Mouse (Mus musculus) limb, embryonic 13.5 days (tissue): ENCODE measurements around the gene Zfp488. TPM values are rescaled to one million over a fixed set of nuclear protein-coding genes. Genes with fewer than 3 reads are reported as not detected.

ENCODE experiments used
- ATAC-seq: fragments of 200-750 bp; cut with Nextera tagmentation; 2 replicates; pipeline ENCODE4 v1.8.0; 2017; ENCODE audit warnings: low read depth, moderate number of reproducible peaks, moderate TSS enrichment; ENCODE audit not compliant: low FRiP score
- H3K27ac ChIP-seq: fragments of 300-500 bp; sonication (generic); 2 replicates; pipeline ENCODE4 v1.5.1; 2015; ENCODE audit warnings: inconsistent platforms, mild to moderate bottlenecking, moderate library complexity
- H3K27me3 ChIP-seq: fragments of 300-500 bp; sonication (generic); 2 replicates; pipeline ENCODE4 v1.6.1; 2015; ENCODE audit warnings: mild to moderate bottlenecking, inconsistent platforms
- H3K36me3 ChIP-seq: fragments of 300-500 bp; sonication (generic); 2 replicates; pipeline ENCODE4 v1.6.1; 2015; ENCODE audit warnings: inconsistent platforms, mild to moderate bottlenecking, moderate library complexity
- H3K4me1 ChIP-seq: fragments of 300-500 bp; sonication (generic); 2 replicates; pipeline ENCODE4 v1.6.1; 2015; ENCODE audit warnings: inconsistent platforms
- H3K4me2 ChIP-seq: fragments of 300-500 bp; sonication (generic); replicated peaks from 2 replicates; pipeline ENCODE4 v1.6.1; 2015; ENCODE audit warnings: inconsistent platforms, mild to moderate bottlenecking, moderate library complexity
- H3K4me3 ChIP-seq: fragments of 300-500 bp; sonication (generic); 2 replicates; pipeline ENCODE4 v1.5.1; 2015; ENCODE audit warnings: moderate library complexity, mild to moderate bottlenecking, inconsistent platforms
- H3K9ac ChIP-seq: fragments of 300-500 bp; sonication (generic); 2 replicates; pipeline ENCODE4 v1.6.1; 2015; ENCODE audit warnings: mild to moderate bottlenecking, inconsistent platforms
- H3K9me3 ChIP-seq: fragments of 300-500 bp; sonication (generic); 2 replicates; pipeline ENCODE4 v1.6.1; 2016; ENCODE audit warnings: inconsistent platforms
- WGBS: fragments of 180-500 bp; shearing (Covaris S2); methylation state at CpG from one replicate; pipeline ENCODE4 v1.1.7; 2015; 5-methylcytosine and 5-hydroxymethylcytosine counted together
- polyA plus RNA-seq: library from polyadenylated mRNA; unstranded; fragments of >200 nt; fragmentation: Nextera tagmentation; extraction: Ambion mirVana; gene quantifications from 2 replicates; pipeline ENCODE4 v1.2.1, GENCODE M21; 2015

Zfp488 gene
- polyA plus RNA-seq, 1 experiment from 2014 or later, result 0.38 TPM

DNA sequence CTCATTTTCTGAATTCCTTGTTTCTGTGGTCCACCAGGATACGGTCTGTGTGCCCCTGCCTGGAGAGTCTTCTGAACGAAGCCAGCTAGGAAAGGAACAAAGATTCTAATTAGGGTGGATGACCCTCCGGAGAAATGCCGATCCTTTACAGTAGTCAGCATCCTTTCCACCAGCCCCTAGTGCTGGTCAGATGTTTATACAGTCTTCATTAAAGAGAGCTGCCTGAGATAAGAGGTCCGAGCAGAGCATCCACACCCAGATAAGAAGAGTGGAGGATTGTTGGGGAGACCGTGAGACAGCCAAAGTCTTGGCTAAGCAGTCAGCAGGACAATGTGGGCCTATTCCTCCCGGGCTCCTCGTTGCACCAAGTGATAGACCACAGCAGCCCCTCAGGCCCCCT lies 37.8 kb downstream of the Zfp488 start, which contains the start of gene Gdf2:
Gene Gdf2 (plus strand): TSS at position 301 of the 400 bp plus-strand sequence.
- no peak for ATAC-seq
- H3K9me3 ChIP-seq, result no peaks in the 10 kb centered on the region
- no peak within 1 kb of the TSS for H3K4me2 ChIP-seq
- WGBS, result 66% methylated on average over 8 of the region's 8 CpGs
- H3K9ac ChIP-seq, result no peak within 1 kb of the TSS
- peaks cover 4% of the 10 kb centered on the region; the same call in 1 of the 2 replicates for H3K4me1 ChIP-seq
- peaks cover 9% of the 10 kb centered on the region for H3K36me3 ChIP-seq
- no peak within 1 kb of the TSS for H3K4me3 ChIP-seq
- peaks cover 9% of the 10 kb centered on the region for H3K27me3 ChIP-seq
- H3K27ac ChIP-seq, result no peak within 1 kb of the TSS

DNA sequence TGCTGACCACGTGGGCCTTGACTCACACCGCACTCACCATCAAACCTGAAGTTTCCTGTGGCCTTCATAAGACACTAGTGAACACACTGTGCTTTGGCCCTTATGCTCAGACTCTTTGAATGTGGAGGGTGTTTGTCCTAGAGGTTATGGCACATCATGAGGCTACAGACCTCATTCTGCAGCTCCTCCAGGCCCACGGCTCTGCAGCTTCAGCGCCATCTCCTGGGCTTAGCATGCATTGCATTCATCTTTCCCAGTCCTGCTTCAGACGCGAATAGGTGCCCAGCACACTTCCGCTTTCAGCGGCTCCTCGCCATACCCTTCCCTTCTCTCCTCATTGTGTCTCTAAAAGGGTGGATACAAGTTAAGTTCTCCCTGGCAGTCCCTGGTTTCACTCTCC lies 39.4 kb downstream of the Zfp488 start:
- H3K27ac ChIP-seq, result no peak overlapping the region
- no peak overlapping the region for H3K9ac ChIP-seq
- H3K4me2 ChIP-seq, result peak overlapping the region; percentile 49
- peaks cover 23% of the 10 kb centered on the region for H3K36me3 ChIP-seq
- 22% methylated on average over 9 of the region's 9 CpGs for WGBS
- peaks cover 18% of the 10 kb centered on the region for H3K27me3 ChIP-seq
- peaks cover 4% of the 10 kb centered on the region; the same call in 1 of the 2 replicates for H3K4me1 ChIP-seq
- H3K9me3 ChIP-seq, result no peaks in the 10 kb centered on the region
- H3K4me3 ChIP-seq, result no peak overlapping the region
- no peak for ATAC-seq

- no peaks in the 10 kb centered on the region for H3K9me3 ChIP-seq
- H3K9ac ChIP-seq, result no peak overlapping the region
- peaks cover 39% of the 10 kb centered on the region for H3K36me3 ChIP-seq
- H3K4me1 ChIP-seq, result peaks cover 21% of the 10 kb centered on the region
- H3K27me3 ChIP-seq, result peaks cover 47% of the 10 kb centered on the region
- H3K4me2 ChIP-seq, result no peak overlapping the region
- WGBS, result 38% methylated on average over 5 of the region's 5 CpGs
- no peak overlapping the region for H3K27ac ChIP-seq
- no peak overlapping the region for H3K4me3 ChIP-seq
- no peak for ATAC-seq
These were observed 44.7 kb downstream of the Zfp488 start for GRCm38 (mm10) chr14:33933778-33934317.

GRCm38 (mm10) chr14:33932935-33933703 lies 45.4 kb downstream of the Zfp488 start:
- H3K27me3 ChIP-seq, result peaks cover 55% of the 10 kb centered on the region

DNA sequence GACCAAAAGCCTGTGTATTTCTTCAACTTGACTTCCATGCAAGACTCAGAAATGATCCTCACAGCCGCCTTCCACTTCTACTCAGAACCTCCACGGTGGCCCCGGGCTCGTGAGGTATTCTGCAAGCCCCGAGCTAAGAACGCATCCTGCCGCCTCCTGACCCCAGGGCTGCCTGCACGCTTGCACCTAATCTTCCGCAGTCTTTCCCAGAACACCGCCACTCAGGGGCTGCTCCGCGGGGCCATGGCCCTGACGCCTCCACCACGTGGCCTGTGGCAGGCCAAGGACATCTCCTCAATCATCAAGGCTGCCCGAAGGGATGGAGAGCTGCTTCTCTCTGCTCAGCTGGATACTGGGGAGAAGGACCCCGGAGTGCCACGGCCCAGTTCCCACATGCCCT lies 46.7 kb downstream of the Zfp488 start:
- no peak for ATAC-seq
- H3K36me3 ChIP-seq, result peaks cover 39% of the 10 kb centered on the region
- no peak overlapping the region for H3K27ac ChIP-seq
- no peak overlapping the region for H3K9ac ChIP-seq
- no peaks in the 10 kb centered on the region for H3K9me3 ChIP-seq
- H3K4me3 ChIP-seq, result no peak overlapping the region
- H3K27me3 ChIP-seq, result peaks cover 57% of the 10 kb centered on the region
- peak overlapping the region; percentile 9; the same call in 1 of the 2 replicates for H3K4me2 ChIP-seq
- H3K4me1 ChIP-seq, result peaks cover 32% of the 10 kb centered on the region
- WGBS, result 47% methylated on average over 17 of the region's 17 CpGs

More at GRCm38 (mm10) chr14:33932935-33933703, 45.4 kb downstream of the Zfp488 start:
- no peak overlapping the region for H3K9ac ChIP-seq
- H3K9me3 ChIP-seq, result no peaks in the 10 kb centered on the region
- no peak overlapping the region for H3K4me2 ChIP-seq
- no peak overlapping the region; the same call in 1 of the 2 replicates for H3K27ac ChIP-seq
- peak; percentile 28; the same call in 1 of the 2 replicates for ATAC-seq
- peaks cover 39% of the 10 kb centered on the region for H3K36me3 ChIP-seq
- 59% methylated on average over 10 of the region's 10 CpGs for WGBS
- peaks cover 27% of the 10 kb centered on the region for H3K4me1 ChIP-seq
- no peak overlapping the region for H3K4me3 ChIP-seq

DNA sequence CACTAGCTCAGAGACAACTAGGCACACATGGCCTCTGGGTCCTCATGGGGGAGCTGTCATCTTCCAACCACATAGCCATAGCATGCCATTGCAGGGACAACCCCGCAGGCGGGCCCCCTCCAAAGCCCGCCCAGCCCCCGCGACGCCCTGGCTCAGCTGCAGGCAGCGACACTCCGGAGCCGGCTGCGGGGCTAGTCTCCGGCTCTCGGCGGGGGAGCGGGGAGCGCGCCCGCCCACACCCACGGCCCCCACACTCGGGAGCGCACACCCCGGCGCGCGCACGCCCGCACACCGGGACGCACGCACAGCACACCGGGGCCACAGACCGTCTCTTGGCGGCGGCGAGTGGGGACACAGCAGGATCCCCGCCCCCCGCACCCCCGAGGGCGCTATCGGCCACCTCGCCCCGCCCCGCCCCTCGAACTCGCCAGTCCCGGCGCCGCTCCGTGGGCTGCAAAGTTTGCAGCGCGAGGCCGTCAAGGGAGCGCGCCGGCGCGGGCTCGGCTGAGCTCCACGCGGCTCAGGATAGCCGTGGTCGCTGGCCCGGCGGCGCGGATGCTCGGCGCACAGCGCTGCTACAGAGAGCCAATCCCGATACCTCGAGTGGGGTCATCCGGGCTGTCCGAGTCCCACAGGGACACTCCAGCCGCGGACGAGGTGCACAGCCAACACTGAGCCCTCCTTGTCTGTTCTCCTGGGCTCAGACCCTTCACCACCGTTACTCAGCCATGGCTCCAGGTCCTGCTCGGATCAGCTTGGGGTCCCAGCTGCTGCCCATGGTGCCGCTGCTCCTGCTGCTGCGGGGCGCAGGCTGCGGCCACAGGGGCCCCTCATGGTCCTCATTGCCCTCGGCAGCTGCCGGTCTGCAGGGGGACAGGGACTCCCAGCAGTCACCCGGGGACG lies 55.1 kb downstream of the Zfp488 start, which contains the start of gene Gdf10:
Gene Gdf10 (plus strand): TSS at position 420 of the 903 bp plus-strand sequence.
- H3K27ac ChIP-seq, result peak within 1 kb of the TSS; percentile 83

DNA sequence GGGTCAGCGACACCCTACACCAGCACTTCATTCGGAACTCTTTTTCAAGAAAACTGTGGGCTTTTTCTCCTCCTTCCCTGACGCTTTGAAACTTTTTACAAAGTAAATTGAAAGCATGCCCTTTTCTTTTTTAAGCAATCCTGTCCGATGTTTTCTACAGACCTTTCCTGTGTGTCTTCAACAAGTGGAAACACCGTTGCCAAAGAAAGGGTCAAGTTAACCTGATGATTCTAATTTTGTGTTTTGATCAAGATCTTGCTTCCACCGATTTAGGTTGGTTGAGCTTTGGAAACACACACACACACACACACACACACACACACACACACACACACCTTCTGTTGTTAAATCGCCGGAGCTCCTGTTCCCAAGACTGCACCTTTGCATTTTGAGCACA lies 55.8 kb downstream of the Zfp488 start:
- Histone ChIP-seq H3K4me1 (peaks cover 76% of the 10 kb centered on the region), H3K27ac (peak overlapping the region; percentile 83; the same call in 1 of the 2 replicates), H3K4me2 (peak overlapping the region; percentile 89), H3K9ac (peak overlapping the region; percentile 84), H3K36me3 (no peaks in the 10 kb centered on the region), H3K4me3 (peak overlapping the region; percentile 59), H3K27me3 (peaks cover 39% of the 10 kb centered on the region), H3K9me3 (no peaks in the 10 kb centered on the region)
- ATAC-seq, result no peak
- 11% methylated on average over 8 of the region's 8 CpGs for WGBS

More for the DNA sequence above, 55.1 kb downstream of the Zfp488 start, which contains the start of gene Gdf10:
- Histone ChIP-seq H3K4me2 (peak within 1 kb of the TSS; percentile 89), H3K27me3 (peaks cover 42% of the 10 kb centered on the region), H3K9ac (peak within 1 kb of the TSS; percentile 84), H3K4me3 (peak within 1 kb of the TSS; percentile 59), H3K36me3 (no peaks in the 10 kb centered on the region), H3K4me1 (peaks cover 74% of the 10 kb centered on the region), H3K9me3 (no peaks in the 10 kb centered on the region)
- ATAC-seq, result peak; percentile 63
- under 1% methylated on average over 73 of the region's 85 CpGs for WGBS

DNA sequence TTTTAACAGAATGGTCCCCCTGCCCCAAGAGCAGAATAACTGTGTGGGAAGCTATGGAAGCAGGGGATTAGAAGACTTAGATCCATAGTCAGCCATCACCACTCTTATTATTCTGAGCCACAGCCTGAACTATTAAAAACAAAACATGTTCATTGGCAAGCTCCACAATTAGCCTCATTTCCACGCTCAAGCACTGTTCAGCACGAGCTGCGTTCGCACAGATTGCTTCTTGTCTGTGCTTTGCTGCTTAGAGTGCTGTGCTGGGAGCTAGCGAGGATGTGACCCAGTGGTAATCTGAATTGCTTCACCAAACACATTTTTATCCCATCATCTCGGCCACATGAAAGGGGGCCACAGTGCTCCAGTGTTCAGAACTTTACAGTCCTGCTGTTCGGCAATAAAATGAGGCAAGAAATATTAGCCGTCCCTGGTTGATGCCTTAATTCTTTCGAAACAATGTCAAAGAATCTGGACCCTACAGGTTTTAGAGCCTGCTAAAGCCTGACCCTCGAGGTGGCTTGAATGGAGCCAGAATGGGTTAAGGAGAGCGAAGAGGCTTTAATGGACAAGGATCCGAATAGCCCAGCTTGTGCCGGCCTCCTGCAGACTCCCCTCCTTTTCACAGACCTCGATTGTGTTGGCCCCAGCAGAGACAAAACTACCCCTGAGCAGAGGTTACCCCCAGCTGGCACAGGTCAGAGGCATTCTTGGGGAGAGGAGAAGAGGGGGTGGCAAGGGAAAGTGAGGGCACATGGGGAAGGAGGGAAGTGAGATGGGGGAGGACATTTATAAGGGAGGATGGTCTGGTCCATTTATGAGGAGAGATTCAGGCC lies 57.6 kb downstream of the Zfp488 start:
- no peaks in the 10 kb centered on the region for H3K9me3 ChIP-seq
- peaks cover 65% of the 10 kb centered on the region for H3K4me1 ChIP-seq
- peak overlapping the region; percentile 35; the same call in 1 of the 2 replicates for H3K4me2 ChIP-seq
- peaks cover 44% of the 10 kb centered on the region for H3K27me3 ChIP-seq
- no peaks in the 10 kb centered on the region for H3K36me3 ChIP-seq
- H3K9ac ChIP-seq, result no peak overlapping the region
- 17% methylated on average over 14 of the region's 14 CpGs for WGBS
- no peak overlapping the region for H3K4me3 ChIP-seq
- peak overlapping the region; percentile 2; the same call in 1 of the 2 replicates for H3K27ac ChIP-seq
- ATAC-seq, result no peak

Other genes with a start within 250 kb of the Zfp488 start
- gene Gdf10, start 55.2 kb downstream of the Zfp488 start, polyA plus RNA-seq, result 48.6 and 52.2 TPM in 2 replicates
- gene Gdf2, start 37.7 kb downstream of the Zfp488 start, polyA plus RNA-seq, result not detected in 2 replicates
- not detected in 2 replicates for gene Rbp3, start 24.8 kb downstream of the Zfp488 start, polyA plus RNA-seq
- not detected in 2 replicates for gene Gm30083, start 36.4 kb upstream of the Zfp488 start, polyA plus RNA-seq
- not detected in 2 replicates for gene Gm5460, start 38.0 kb upstream of the Zfp488 start, polyA plus RNA-seq
- not detected in 2 replicates for gene Antxrl, start 73.9 kb upstream of the Zfp488 start, polyA plus RNA-seq
- gene Anxa8, start 107.2 kb upstream of the Zfp488 start, polyA plus RNA-seq, result 13.9 and 16.0 TPM in 2 replicates
- gene A630023A22Rik, start 124.0 kb upstream of the Zfp488 start, polyA plus RNA-seq, result 0.13 TPM in 1 of 2 replicates, not detected in the other
- not detected in 2 replicates for gene Npy4r, start 173.7 kb upstream of the Zfp488 start, polyA plus RNA-seq
- 1.3 and 1.9 TPM in 2 replicates for gene Gprin2, start 222.9 kb upstream of the Zfp488 start, polyA plus RNA-seq
- 0.29 and 0.39 TPM in 2 replicates for gene Syt15, start 240.8 kb upstream of the Zfp488 start, polyA plus RNA-seq